Mouse (Mus musculus) right cerebral cortex, adult 18-20 months (tissue): ENCODE measurements around the gene Tbl1xr1.

Source experiments
- DNase-seq: peaks from one replicate; pipeline ENCODE4 v3.0.0; 2022; ENCODE audit warnings: mixed read lengths

Tbl1xr1 gene

DNA sequence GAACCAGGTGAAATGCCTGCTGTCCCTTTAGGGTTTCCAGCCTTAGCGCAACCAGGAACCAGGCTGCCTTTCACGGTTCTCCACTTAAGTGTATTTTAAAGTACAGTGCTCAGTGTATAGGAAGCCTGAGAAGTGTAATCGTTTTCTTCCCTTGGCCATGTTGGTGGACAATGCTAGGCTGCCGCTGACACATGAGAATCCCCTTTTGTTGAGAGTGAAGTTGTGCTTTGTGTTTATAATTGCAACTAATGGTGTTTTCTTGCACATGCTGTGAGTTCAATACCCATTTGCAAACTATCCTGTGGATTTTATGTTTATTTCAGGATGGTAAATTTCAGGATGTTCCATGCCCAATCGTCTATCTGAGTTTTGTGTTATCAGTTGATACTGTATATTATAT, 146.6 kb downstream of the Tbl1xr1 start:
- no peak for DNase-seq

DNA sequence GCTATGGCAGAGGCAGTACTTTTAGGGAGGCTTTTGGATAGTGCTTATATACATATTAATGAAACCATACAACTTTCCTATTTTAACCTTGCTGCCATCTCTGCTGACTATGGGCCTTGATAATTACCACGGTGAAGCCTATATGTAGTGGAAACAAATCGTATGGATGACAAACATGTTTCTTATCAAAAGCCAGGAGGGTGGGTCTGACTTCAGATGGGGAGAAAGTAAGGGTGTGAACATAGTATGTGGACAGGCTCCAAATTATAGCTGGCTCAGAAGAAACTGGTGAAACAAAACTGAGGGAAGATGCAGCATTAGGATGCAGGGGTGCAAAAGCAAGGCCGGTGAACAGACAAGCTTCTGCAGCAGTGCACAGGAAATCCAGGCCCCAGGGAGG, 151.6 kb downstream of the Tbl1xr1 start:
- DNase-seq: no peak

DNA sequence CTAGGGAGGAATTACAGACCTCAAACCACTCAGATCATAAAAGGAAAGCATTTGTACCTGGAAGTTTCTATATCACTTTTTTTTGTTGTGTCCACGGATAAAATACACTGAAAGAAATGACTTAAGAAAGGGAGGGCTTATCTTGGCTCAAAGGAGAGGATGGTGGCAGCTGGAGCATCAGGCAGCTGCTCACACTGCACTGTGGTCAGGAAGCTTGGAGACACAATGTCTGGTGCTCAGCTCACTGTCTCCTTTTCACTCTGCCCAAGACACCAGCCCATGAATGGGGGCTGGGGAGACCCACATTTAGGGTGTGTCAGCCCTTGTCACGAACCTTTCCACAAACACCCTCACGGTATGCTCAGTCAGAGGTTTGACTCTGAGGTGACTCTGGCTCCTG, 154.2 kb downstream of the Tbl1xr1 start:
- DNase-seq: no peak

DNA sequence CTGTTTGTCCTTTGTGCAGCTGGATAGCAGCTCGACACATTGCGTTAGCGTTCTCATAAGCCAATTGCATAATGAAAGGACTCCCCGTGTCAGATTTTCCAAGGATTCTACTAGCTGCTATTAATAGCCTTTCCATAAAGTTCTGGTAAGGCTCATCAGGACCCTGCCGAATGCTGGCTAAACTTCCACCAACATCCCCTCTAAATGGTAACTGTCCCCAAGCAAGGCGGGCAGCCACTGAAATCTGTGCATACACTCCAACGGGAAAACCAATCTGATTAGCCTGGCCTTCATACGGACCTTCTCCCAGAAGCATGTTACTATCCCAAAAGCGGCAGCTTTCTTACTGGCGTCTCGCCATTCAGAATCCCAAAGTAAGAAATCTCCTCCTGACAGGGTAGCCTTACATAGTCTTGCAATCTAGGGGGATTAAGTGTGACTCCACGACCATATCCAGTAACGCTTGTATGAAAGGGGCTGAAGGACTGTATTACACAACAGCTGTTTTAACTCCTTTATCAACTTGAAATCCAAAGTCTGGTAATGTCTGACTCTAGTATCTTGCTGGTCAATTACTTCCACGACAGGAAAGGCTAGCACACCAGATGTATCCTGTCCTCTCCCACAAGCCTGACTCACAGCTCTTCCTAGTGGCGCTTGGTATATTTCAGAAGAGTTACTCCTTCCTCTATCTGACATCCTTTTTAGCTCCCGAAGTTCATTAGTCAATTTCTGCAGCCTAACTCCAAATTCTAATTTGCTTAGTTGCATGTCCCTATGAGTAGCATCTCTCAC, 161.9 kb downstream of the Tbl1xr1 start:
- DNase-seq: no peak
